Mouse (Mus musculus) CH12.LX (cell line): Measurements from ENCODE around the gene Mns1. TPM values are rescaled to one million over a fixed set of nuclear protein-coding genes. Genes with fewer than 3 reads are reported as not detected.

Source experiments
- DNase-seq: peaks from one replicate; pipeline ENCODE4 v3.0.0-alpha.2; 2013; ENCODE audit errors: extremely low read depth
- H3K27ac ChIP-seq: 2 replicates; pipeline ENCODE4 v1.5.1; 2012; ENCODE audit warnings: low read depth, mild to moderate bottlenecking, control low read depth, moderate library complexity; ENCODE audit not compliant: insufficient read depth
- H3K27me3 ChIP-seq: replicated peaks from 2 replicates; pipeline ENCODE3; 2012; ENCODE audit warnings: inconsistent platforms
- H3K36me3 ChIP-seq, 2 experiments: replicated peaks in 1 of 2; 2 replicates each; pipeline versions ENCODE3 to v1.6.1; 2012; ENCODE audit warnings: inconsistent platforms in 1 of 2, low read length in 1 of 2, mild to moderate bottlenecking in 1 of 2, mixed read lengths in 1 of 2, moderate library complexity in 1 of 2; ENCODE audit not compliant: control insufficient read depth in 1 of 2, insufficient read depth in 1 of 2
- H3K4me1 ChIP-seq, 2 experiments: 2 replicates each; pipeline ENCODE4 v1.6.1; 2012; ENCODE audit warnings: inconsistent platforms in 1 of 2, moderate library complexity in 1 of 2; ENCODE audit not compliant: insufficient read depth in 2 of 2, control insufficient read depth in 1 of 2
- H3K4me2 ChIP-seq: 2 replicates; pipeline ENCODE4 v1.6.1; 2012; ENCODE audit warnings: low read depth, mild to moderate bottlenecking, control low read depth; ENCODE audit not compliant: poor library complexity, insufficient read depth, severe bottlenecking
- H3K4me3 ChIP-seq, 3 experiments: fragments of 150-350 bp in 1 of 3; sonication (generic) in 1 of 3; replicated peaks in 1 of 3; 2 replicates each; pipeline versions ENCODE3 to v1.5.1; 2011 to 2012; ENCODE audit warnings: low read depth in 2 of 3, low read length in 2 of 3, mild to moderate bottlenecking in 2 of 3, moderate library complexity in 2 of 3, control low read depth in 1 of 3, improper control_type of control experiment in 1 of 3, inconsistent platforms in 1 of 3, mixed read lengths in 1 of 3; ENCODE audit not compliant: poor library complexity in 1 of 3
- H3K79me2 ChIP-seq: replicated peaks from 2 replicates; pipeline ENCODE4 v1.6.1; 2012; ENCODE audit warnings: mild to moderate bottlenecking, moderate library complexity; ENCODE audit not compliant: control insufficient read depth, poor library complexity, insufficient read depth, severe bottlenecking; ENCODE audit errors: extremely low read depth
- H3K9ac ChIP-seq: 2 replicates; pipeline ENCODE4 v1.6.1; 2012; ENCODE audit warnings: low read depth, mild to moderate bottlenecking, control low read depth, moderate library complexity; ENCODE audit not compliant: insufficient read depth
- H3K9me3 ChIP-seq: replicated peaks from 2 replicates; pipeline ENCODE3; 2012; ENCODE audit warnings: low read length, inconsistent platforms, mixed read lengths
- CTCF ChIP-seq, 2 experiments: IDR thresholded peaks in 1 of 2; conservative IDR thresholded peaks in 1 of 2; 2 replicates each; pipeline ENCODE4 v1.5.1; 2011 to 2012; ENCODE audit warnings: low read depth in 2 of 2, low read length in 2 of 2, improper control_type of control experiment in 1 of 2, inconsistent platforms in 1 of 2, mild to moderate bottlenecking in 1 of 2, moderate library complexity in 1 of 2
- ELF1 ChIP-seq: IDR thresholded peaks from 2 replicates; pipeline ENCODE4 v1.6.1; 2014; ENCODE audit warnings: low read depth, mild to moderate bottlenecking, inconsistent platforms, low read length, improper control_type of control experiment
- HCFC1 ChIP-seq: IDR thresholded peaks from 2 replicates; pipeline ENCODE4 v1.6.1; 2012; ENCODE audit warnings: low read depth, mild to moderate bottlenecking, inconsistent platforms, low read length, improper control_type of control experiment
- IRF4 ChIP-seq: IDR thresholded peaks from 2 replicates; pipeline ENCODE4 v1.6.1; 2014; ENCODE audit warnings: low read depth, mild to moderate bottlenecking, inconsistent platforms, low read length, improper control_type of control experiment
- MAFK ChIP-seq: IDR thresholded peaks from 2 replicates; pipeline ENCODE4 v1.6.1; 2011; ENCODE audit warnings: low read length, improper control_type of control experiment; ENCODE audit not compliant: insufficient replicate concordance
- MAZ ChIP-seq: IDR thresholded peaks from 2 replicates; pipeline ENCODE4 v1.6.1; 2012; ENCODE audit warnings: low read depth, mild to moderate bottlenecking, inconsistent platforms, low read length, improper control_type of control experiment, moderate library complexity
- MYC ChIP-seq: IDR thresholded peaks from 2 replicates; pipeline ENCODE4 v1.6.1; 2011; ENCODE audit warnings: low read depth, mild to moderate bottlenecking, improper control_type of control experiment, low read length
- NELFE ChIP-seq: IDR thresholded peaks from 2 replicates; pipeline ENCODE4 v1.6.1; 2011; ENCODE audit warnings: low read depth, low read length, improper control_type of control experiment
- RAD21 ChIP-seq: IDR thresholded peaks from 2 replicates; pipeline ENCODE4 v1.6.1; 2011; ENCODE audit warnings: low read depth, mild to moderate bottlenecking, low read length, improper control_type of control experiment, moderate library complexity
- SIN3A ChIP-seq: IDR thresholded peaks from 2 replicates; pipeline ENCODE4 v1.6.1; 2012; ENCODE audit warnings: low read length, improper control_type of control experiment, inconsistent platforms
- SMC3 ChIP-seq: IDR thresholded peaks from 2 replicates; pipeline ENCODE4 v1.6.1; 2011; ENCODE audit warnings: low read depth, low read length, improper control_type of control experiment
- TCF12 ChIP-seq: IDR thresholded peaks from 2 replicates; pipeline ENCODE4 v1.6.1; 2014; ENCODE audit warnings: low read depth, mild to moderate bottlenecking, inconsistent platforms, low read length, improper control_type of control experiment
- USF2 ChIP-seq: conservative IDR thresholded peaks from 2 replicates; pipeline ENCODE4 v1.6.1; 2011; ENCODE audit warnings: low read depth, low read length, improper control_type of control experiment
- ZC3H11A ChIP-seq: IDR thresholded peaks from 2 replicates; pipeline ENCODE4 v1.6.1; 2012; ENCODE audit warnings: low read depth, mild to moderate bottlenecking, inconsistent platforms, low read length, improper control_type of control experiment
- ZMIZ1 ChIP-seq: IDR thresholded peaks from 2 replicates; pipeline ENCODE4 v1.6.1; 2012; ENCODE audit warnings: low read depth, mild to moderate bottlenecking, inconsistent platforms, low read length, improper control_type of control experiment
- dilution Hi-C: fragments of 300-500 bp; cut with MboI; formaldehyde crosslinking; loops from 2 replicates; pipeline ENCODE4 v1.14.3; 2020; ENCODE audit warnings: low sequenced_read_pairs; ENCODE audit not compliant: extremely low pct_unique_long_range_greater_than_20kb, extremely low pct_ligation_motif_present
- in situ Hi-C: fragments of 300-500 bp; cut with MboI; formaldehyde crosslinking; loops from 3 replicates; pipeline ENCODE4 v1.14.3; 2019; ENCODE audit warnings: low sequenced_read_pairs, low pct_ligation_motif_present, low pct_unique_long_range_greater_than_20kb, mixed read lengths
- polyA plus RNA-seq: library from polyadenylated mRNA; unstranded; fragments of >175 nt; gene quantifications from 2 replicates; pipeline ENCODE4 v1.2.1, GENCODE M21; 2012; ENCODE audit warnings: low read depth; ENCODE audit not compliant: insufficient read length
- total RNA-seq, 2 experiments: library from RNA; depleted of rRNA; stranded (reverse); fragments of 300-350 nt in 1 of 2; fragments of >200 nt in 1 of 2; gene quantifications; 2 replicates each; pipeline ENCODE4 v1.2.3; 2012 to 2014

The Mns1 gene
- total and polyA plus RNA-seq, 3 experiments: 16.7 to 66.0 (median 19.4) TPM

- Histone ChIP-seq H3K36me3 (peaks cover 45 to 89% of the 10 kb centered on the region in 2 experiments), H3K9me3 (no peaks in the 10 kb centered on the region), H3K9ac (no peak overlapping the region), H3K27me3 (no peaks in the 10 kb centered on the region), H3K79me2 (no peaks in the 10 kb centered on the region), H3K27ac (no peak overlapping the region), H3K4me3 (no peak overlapping the region), H3K4me2 (no peak overlapping the region), H3K4me1 (peaks cover 4 to 22% of the 10 kb centered on the region in 2 experiments; a peak in 3 of 4 replicates)
- dilution Hi-C loops: no loop called here
- in situ Hi-C loops: no loop called here
- peak; percentile 61 to 91; a peak in 3 of 4 replicates for TF ChIP-seq CTCF (conservative IDR thresholded peaks at IDR 0.05 in 1 of 2, IDR thresholded peaks at IDR 0.05 in 1 of 2; ENCODE audit: low read depth in 2 of 2, low read length in 2 of 2)
- no peak for TF ChIP-seq ZMIZ1
- no peak for TF ChIP-seq NELFE
- peak; percentile 86 for TF ChIP-seq RAD21
- peak; percentile 76 for TF ChIP-seq SMC3
- 0 out of 2 replicates have a peak, but pooled peaks have one; percentile 32 for TF ChIP-seq MYC
- 0 out of 2 replicates have a peak, but pooled peaks have one; percentile 20 for TF ChIP-seq IRF4
- DNase-seq: peak; percentile 75
Observed at GRCm38 (mm10) chr9:72458233-72458632, 20.4 kb downstream of the Mns1 start.

GRCm38 (mm10) chr9:72459703-72460102, 21.9 kb downstream of the Mns1 start:
- peaks cover 36 to 86% of the 10 kb centered on the region in 2 experiments for H3K36me3 ChIP-seq
- H3K4me2 ChIP-seq: no peak overlapping the region
- in situ Hi-C loops (loop anchor here (10.0 kb wide), 1 partner anchor 215 kb away; no protein-coding TSS in a partner anchor), dilution Hi-C loops (no loop called here)
- H3K9ac ChIP-seq: no peak overlapping the region
- no peak overlapping the region for H3K27ac ChIP-seq
- TF ChIP-seq MAFK: no peak
- TF ChIP-seq HCFC1: no peak
- TF ChIP-seq ZC3H11A: no peak
- no peak for TF ChIP-seq USF2
- no peak for TF ChIP-seq TCF12
- no peak for TF ChIP-seq RAD21
- no peak for TF ChIP-seq ELF1
- no peak for TF ChIP-seq MAZ
- no peak for TF ChIP-seq SIN3A
- DNase-seq: no peak
- H3K9me3 ChIP-seq: no peaks in the 10 kb centered on the region
- no peak overlapping the region for H3K4me3 ChIP-seq
- H3K4me1 ChIP-seq: peaks cover 0 to 17% of the 10 kb centered on the region in 2 experiments; a peak in 2 of 4 replicates
- H3K27me3 ChIP-seq: no peaks in the 10 kb centered on the region
- no peaks in the 10 kb centered on the region for H3K79me2 ChIP-seq
